Mouse (Mus musculus) limb, embryonic 13.5 days (tissue): ENCODE measurements around the gene Mtif3. TPM values are rescaled to one million over a fixed set of nuclear protein-coding genes. Genes with fewer than 3 reads are reported as not detected.
A peak's percentile ranks its signal among the peaks of the same experiment; 100 is the strongest.
"Not testable (repeated sequence)": the region's sequence is repeated elsewhere in the genome, so short reads cannot be mapped to it uniquely, and the experiment has no call there.

ENCODE experiments used
- ATAC-seq: fragments of 200-750 bp; cut with Nextera tagmentation; 2 replicates; pipeline ENCODE4 v1.8.0; 2017; ENCODE audit warnings: low read depth, moderate number of reproducible peaks, moderate TSS enrichment; ENCODE audit not compliant: low FRiP score
- H3K27ac ChIP-seq: fragments of 300-500 bp; sonication (generic); 2 replicates; pipeline ENCODE4 v1.5.1; 2015; ENCODE audit warnings: inconsistent platforms, mild to moderate bottlenecking, moderate library complexity
- H3K27me3 ChIP-seq: fragments of 300-500 bp; sonication (generic); 2 replicates; pipeline ENCODE4 v1.6.1; 2015; ENCODE audit warnings: mild to moderate bottlenecking, inconsistent platforms
- H3K36me3 ChIP-seq: fragments of 300-500 bp; sonication (generic); 2 replicates; pipeline ENCODE4 v1.6.1; 2015; ENCODE audit warnings: inconsistent platforms, mild to moderate bottlenecking, moderate library complexity
- H3K4me1 ChIP-seq: fragments of 300-500 bp; sonication (generic); 2 replicates; pipeline ENCODE4 v1.6.1; 2015; ENCODE audit warnings: inconsistent platforms
- H3K4me2 ChIP-seq: fragments of 300-500 bp; sonication (generic); replicated peaks from 2 replicates; pipeline ENCODE4 v1.6.1; 2015; ENCODE audit warnings: inconsistent platforms, mild to moderate bottlenecking, moderate library complexity
- H3K4me3 ChIP-seq: fragments of 300-500 bp; sonication (generic); 2 replicates; pipeline ENCODE4 v1.5.1; 2015; ENCODE audit warnings: moderate library complexity, mild to moderate bottlenecking, inconsistent platforms
- H3K9ac ChIP-seq: fragments of 300-500 bp; sonication (generic); 2 replicates; pipeline ENCODE4 v1.6.1; 2015; ENCODE audit warnings: mild to moderate bottlenecking, inconsistent platforms
- H3K9me3 ChIP-seq: fragments of 300-500 bp; sonication (generic); 2 replicates; pipeline ENCODE4 v1.6.1; 2016; ENCODE audit warnings: inconsistent platforms
- WGBS: fragments of 180-500 bp; shearing (Covaris S2); methylation state at CpG from one replicate; pipeline ENCODE4 v1.1.7; 2015; 5-methylcytosine and 5-hydroxymethylcytosine counted together
- polyA plus RNA-seq: library from polyadenylated mRNA; unstranded; fragments of >200 nt; fragmentation: Nextera tagmentation; extraction: Ambion mirVana; gene quantifications from 2 replicates; pipeline ENCODE4 v1.2.1, GENCODE M21; 2015

Mtif3 gene
- polyA plus RNA-seq, 1 experiment from 2014 or later, result 27.3 TPM

- Histone ChIP-seq H3K27ac (0 out of 2 replicates have a peak overlapping the region, but pooled peaks have one; percentile 23), H3K27me3 (no peaks in the 10 kb centered on the region), H3K4me2 (peak overlapping the region; percentile 93), H3K9ac (peak overlapping the region; percentile 85), H3K9me3 (0 out of 2 replicates have a peak, but pooled peaks cover 3% of the 10 kb centered on the region), H3K4me3 (peak overlapping the region; percentile 76), H3K36me3 (peaks cover 28% of the 10 kb centered on the region), H3K4me1 (peaks cover 13% of the 10 kb centered on the region)
- no peak for ATAC-seq
- 30% methylated on average over 10 of the region's 10 CpGs for WGBS
Measured at GRCm38 (mm10) chr5:146948041-146948507, 15.5 kb downstream of the Mtif3 start.

- Histone ChIP-seq H3K36me3 (peaks cover 22% of the 10 kb centered on the region), H3K27ac (no peak overlapping the region), H3K9ac (no peak overlapping the region), H3K4me2 (no peak overlapping the region; the same call in 1 of the 2 replicates), H3K9me3 (0 out of 2 replicates have a peak, but pooled peaks cover 3% of the 10 kb centered on the region), H3K4me1 (peaks cover 13% of the 10 kb centered on the region), H3K4me3 (no peak overlapping the region), H3K27me3 (no peaks in the 10 kb centered on the region)
- 93% methylated on average over 6 of the region's 6 CpGs for WGBS
- ATAC-seq, result no peak
Measured at GRCm38 (mm10) chr5:146947497-146947896, 16.1 kb downstream of the Mtif3 start.

- Histone ChIP-seq H3K9ac (no peak overlapping the region), H3K4me3 (no peak overlapping the region), H3K4me1 (peaks cover 13% of the 10 kb centered on the region), H3K27ac (no peak overlapping the region), H3K9me3 (0 out of 2 replicates have a peak, but pooled peaks cover 3% of the 10 kb centered on the region), H3K36me3 (peaks cover 14% of the 10 kb centered on the region), H3K27me3 (no peaks in the 10 kb centered on the region), H3K4me2 (no peak overlapping the region)
- no peak for ATAC-seq
- 91% methylated on average over 9 of the region's 9 CpGs for WGBS
Measured at GRCm38 (mm10) chr5:146946682-146947081, 16.9 kb downstream of the Mtif3 start.

- Histone ChIP-seq H3K9me3 (0 out of 2 replicates have a peak, but pooled peaks cover 3% of the 10 kb centered on the region), H3K27ac (no peak overlapping the region), H3K4me1 (peaks cover 7% of the 10 kb centered on the region), H3K9ac (no peak overlapping the region), H3K36me3 (no peaks in the 10 kb centered on the region), H3K27me3 (0 out of 2 replicates have a peak, but pooled peaks cover 2% of the 10 kb centered on the region), H3K4me2 (no peak overlapping the region), H3K4me3 (no peak overlapping the region)
- 97% methylated on average over 2 of the region's 2 CpGs for WGBS
- no peak for ATAC-seq
Measured at GRCm38 (mm10) chr5:146944568-146944967, 19.0 kb downstream of the Mtif3 start.

GRCm38 (mm10) chr5:146942965-146943364 is 20.6 kb downstream of the Mtif3 start:
- 0 out of 2 replicates have a peak, but pooled peaks cover 5% of the 10 kb centered on the region for H3K27me3 ChIP-seq
- WGBS, result 46% methylated on average over 15 of the region's 15 CpGs

GRCm38 (mm10) chr5:146941939-146942338 is 21.7 kb downstream of the Mtif3 start:
- H3K27ac ChIP-seq, H3K36me3 ChIP-seq, H3K4me3 ChIP-seq, H3K9ac ChIP-seq, H3K9me3 ChIP-seq, H3K4me2 ChIP-seq, H3K4me1 ChIP-seq, ATAC-seq: not testable (repeated sequence)
- H3K27me3 ChIP-seq, result peaks cover 14% of the 10 kb centered on the region
- 49% methylated on average over 2 of the region's 2 CpGs for WGBS

More at GRCm38 (mm10) chr5:146942965-146943364, 20.6 kb downstream of the Mtif3 start:
- H3K4me2 ChIP-seq, result no peak overlapping the region
- H3K9me3 ChIP-seq, result 0 out of 2 replicates have a peak, but pooled peaks cover 3% of the 10 kb centered on the region
- no peak overlapping the region for H3K4me3 ChIP-seq
- no peak overlapping the region for H3K27ac ChIP-seq
- no peak for ATAC-seq
- no peaks in the 10 kb centered on the region for H3K36me3 ChIP-seq
- no peak overlapping the region for H3K9ac ChIP-seq
- H3K4me1 ChIP-seq, result no peaks in the 10 kb centered on the region

- Histone ChIP-seq H3K4me2 (no peak overlapping the region), H3K27ac (no peak overlapping the region), H3K36me3 (no peaks in the 10 kb centered on the region), H3K4me3 (no peak overlapping the region), H3K9ac (no peak overlapping the region), H3K4me1 (no peaks in the 10 kb centered on the region), H3K27me3 (peaks cover 15% of the 10 kb centered on the region), H3K9me3 (0 out of 2 replicates have a peak, but pooled peaks cover 3% of the 10 kb centered on the region)
- no peak for ATAC-seq
- 20% methylated on average over 7 of the region's 7 CpGs for WGBS
Measured at GRCm38 (mm10) chr5:146940219-146940618, 23.4 kb downstream of the Mtif3 start.

- no peak overlapping the region for H3K9ac ChIP-seq
- ATAC-seq, result no peak
- H3K27ac ChIP-seq, result no peak overlapping the region
- no peak overlapping the region for H3K4me2 ChIP-seq
- H3K9me3 ChIP-seq, result no peaks in the 10 kb centered on the region
- peaks cover 15% of the 10 kb centered on the region for H3K27me3 ChIP-seq
- no peaks in the 10 kb centered on the region for H3K4me1 ChIP-seq
- no peaks in the 10 kb centered on the region for H3K36me3 ChIP-seq
- no peak overlapping the region for H3K4me3 ChIP-seq
- 86% methylated on average over 16 of the region's 16 CpGs for WGBS
Measured at GRCm38 (mm10) chr5:146939109-146939796, 24.3 kb downstream of the Mtif3 start.

GRCm38 (mm10) chr5:146937541-146938503 is 25.8 kb downstream of the Mtif3 start:
- H3K27me3 ChIP-seq, result peaks cover 17% of the 10 kb centered on the region
- 80% methylated on average over 32 of the region's 32 CpGs for WGBS
- no peak for ATAC-seq
- H3K27ac ChIP-seq, result no peak overlapping the region
- H3K4me1 ChIP-seq, result no peaks in the 10 kb centered on the region
- no peak overlapping the region for H3K9ac ChIP-seq
- no peak overlapping the region for H3K4me2 ChIP-seq
- H3K36me3 ChIP-seq, result no peaks in the 10 kb centered on the region
- no peaks in the 10 kb centered on the region for H3K9me3 ChIP-seq
- no peak overlapping the region for H3K4me3 ChIP-seq

GRCm38 (mm10) chr5:146933466-146933865 is 30.1 kb downstream of the Mtif3 start:
- H3K9me3 ChIP-seq, result no peaks in the 10 kb centered on the region
- H3K4me3 ChIP-seq, result no peak overlapping the region
- H3K27ac ChIP-seq, result no peak overlapping the region
- no peak for ATAC-seq
- 83% methylated on average over 12 of the region's 12 CpGs for whole genome bisulfite sequencing
- H3K27me3 ChIP-seq, result peaks cover 19% of the 10 kb centered on the region
- no peaks in the 10 kb centered on the region for H3K36me3 ChIP-seq
- no peak overlapping the region for H3K9ac ChIP-seq
- H3K4me2 ChIP-seq, result no peak overlapping the region
- no peaks in the 10 kb centered on the region for H3K4me1 ChIP-seq

- Histone ChIP-seq H3K27ac (no peak overlapping the region), H3K4me1 (no peaks in the 10 kb centered on the region), H3K9ac (no peak overlapping the region), H3K4me3 (no peak overlapping the region), H3K4me2 (no peak overlapping the region), H3K9me3 (no peaks in the 10 kb centered on the region), H3K36me3 (no peaks in the 10 kb centered on the region), H3K27me3 (peaks cover 11% of the 10 kb centered on the region)
- ATAC-seq, result no peak
- 74% methylated on average over 16 of the region's 16 CpGs for WGBS
Measured at GRCm38 (mm10) chr5:146931904-146932553, 31.6 kb downstream of the Mtif3 start.
